8 mouse cellular contexts compared by ENCODE assay signal in genomic region chr1:131964100-131964499, GRCm38 (mm10). TPM values are rescaled to one million over a fixed set of nuclear protein-coding genes. Genes with fewer than 3 reads are reported as not detected.
DNase-seq lines count a peak whose midpoint lies in the region; ATAC-seq and TF ChIP-seq lines count a peak whose summit lies in the region.

No protein-coding gene starts in this region.

- H3K9me3 ChIP-seq in MEL (replicated peaks; ENCODE audit: insufficient read depth, low read length) = no peaks in the 10 kb centered on the region
- H3K9me3 ChIP-seq in embryonic facial prominence, embryonic 15.5 days (replicated peaks) = no peaks in the 10 kb centered on the region
- no peaks in the 10 kb centered on the region for H3K9me3 ChIP-seq in liver, embryonic 15.5 days (replicated peaks)

- H3K79me2 ChIP-seq in MEL (ENCODE audit: control insufficient read depth, insufficient read depth, low read length, poor library complexity) = peaks cover 58% of the 10 kb centered on the region

- no peak for TF ChIP-seq POLR2A in MEL (IDR thresholded peaks at IDR 0.05; ENCODE audit: control insufficient read depth in 1 of 2, insufficient read depth in 1 of 2, low read depth in 1 of 2, low read length in 2 of 2, poor library complexity in 1 of 2)

- no peaks in the 10 kb centered on the region for H3K27me3 ChIP-seq in MEL (ENCODE audit: control insufficient read depth in 1 of 2, insufficient read depth in 2 of 2, low read length in 2 of 2)
- peaks cover 26% of the 10 kb centered on the region for H3K27me3 ChIP-seq in embryonic facial prominence, embryonic 15.5 days
- H3K27me3 ChIP-seq in liver, embryonic 15.5 days = peaks cover 68% of the 10 kb centered on the region

- no peak for ATAC-seq in embryonic facial prominence, embryonic 15.5 days (ENCODE audit: insufficient number of reproducible peaks, low FRiP score, low TSS enrichment, low read depth)
- ATAC-seq in liver, embryonic 15.5 days (ENCODE audit: insufficient read depth) = no peak

- H3K9ac ChIP-seq in MEL (ENCODE audit: control insufficient read depth, low read depth, low read length, poor library complexity, severe bottlenecking) = peak overlapping the region; percentile 74
- no peak overlapping the region for H3K9ac ChIP-seq in embryonic facial prominence, embryonic 15.5 days
- no peak overlapping the region for H3K9ac ChIP-seq in liver, embryonic 15.5 days

- H3K27ac ChIP-seq in MEL (ENCODE audit: control insufficient read depth, low read depth, low read length) = peak overlapping the region; percentile 76
- H3K27ac ChIP-seq in embryonic facial prominence, embryonic 15.5 days (replicated peaks) = no peak overlapping the region
- H3K27ac ChIP-seq in liver, embryonic 15.5 days (replicated peaks) = no peak overlapping the region

- WGBS in embryonic facial prominence, embryonic 15.5 days = 45% methylated on average over 5 of the region's 5 CpGs
- whole genome bisulfite sequencing in liver, embryonic 15.5 days (ENCODE audit: insufficient replicate concordance) = 19% methylated on average over 5 of the region's 5 CpGs

- no peak for TF ChIP-seq RAD21 in MEL (IDR thresholded peaks at IDR 0.05; ENCODE audit: low read depth, low read length)

- peak overlapping the region; percentile 99 for H3K4me2 ChIP-seq in embryonic facial prominence, embryonic 15.5 days (replicated peaks)
- peak overlapping the region; percentile 77 for H3K4me2 ChIP-seq in liver, embryonic 15.5 days

- TF ChIP-seq CTCF in MEL (IDR thresholded peaks at IDR 0.05 in 2 of 3, conservative IDR thresholded peaks at IDR 0.05 in 1 of 3; ENCODE audit: control insufficient read depth in 1 of 3, insufficient read depth in 1 of 3, low read depth in 2 of 3, low read length in 3 of 3, poor library complexity in 1 of 3, severe bottlenecking in 1 of 3) = no peak

- TF ChIP-seq EP300 in MEL (IDR thresholded peaks at IDR 0.05; ENCODE audit: low read depth in 1 of 2, low read length in 2 of 2) = peak in 1 of 2 experiments; percentile 31; a peak in 1 of 4 replicates

- peak overlapping the region; percentile 69 to 93 for H3K4me3 ChIP-seq in MEL (ENCODE audit: control insufficient read depth in 1 of 2, insufficient read depth in 1 of 2, low read depth in 2 of 2, low read length in 2 of 2)
- peak overlapping the region; percentile 74 for H3K4me3 ChIP-seq in embryonic facial prominence, embryonic 15.5 days (replicated peaks)
- H3K4me3 ChIP-seq in liver, embryonic 15.5 days (replicated peaks) = peak overlapping the region; percentile 63

- H3K36me3 ChIP-seq in MEL (ENCODE audit: control insufficient read depth in 1 of 2, insufficient read depth in 2 of 2, low read length in 2 of 2) = peaks cover under 1 to 36% of the 10 kb centered on the region in 2 experiments; a peak in 3 of 4 replicates
- H3K36me3 ChIP-seq in embryonic facial prominence, embryonic 15.5 days = no peaks in the 10 kb centered on the region
- no peaks in the 10 kb centered on the region for H3K36me3 ChIP-seq in liver, embryonic 15.5 days (replicated peaks)

- DNase-seq in MEL (ENCODE audit: low read depth, low spot score) (no peak), adipocyte (ENCODE audit: low spot score) (no peak)
- DNase-seq in heart, postnatal 36 days = peak; percentile 37
- no peak for DNase-seq in B cell, adult 2 months
- no peak for DNase-seq in gastrocnemius, adult 18-20 months (ENCODE audit: low spot score)
- DNase-seq in adrenal gland, postnatal 14 days = no peak

- H3K4me1 ChIP-seq in MEL (ENCODE audit: control insufficient read depth in 1 of 2, insufficient read depth in 2 of 2, low read length in 2 of 2) = peaks cover 24 to 25% of the 10 kb centered on the region in 2 experiments
- H3K4me1 ChIP-seq in embryonic facial prominence, embryonic 15.5 days = peaks cover 17% of the 10 kb centered on the region
- H3K4me1 ChIP-seq in liver, embryonic 15.5 days (replicated peaks) = peaks cover 29% of the 10 kb centered on the region

- intact Hi-C loops in heart, postnatal 36 days (cut with DNase I) = no loop called here

TF ChIP-seq in MEL, 35 proteins besides CTCF, POLR2A, EP300 and RAD21:
- TF ChIP-seq E2F4 (IDR thresholded peaks at IDR 0.05; ENCODE audit: borderline replicate concordance, low read depth, low read length) (no peak), MYC (IDR thresholded peaks at IDR 0.05; ENCODE audit: low read depth, low read length) (no peak), GABPA (IDR thresholded peaks at IDR 0.05; ENCODE audit: low read depth, low read length) (no peak), BHLHE40 (IDR thresholded peaks at IDR 0.05; ENCODE audit: borderline replicate concordance, low read depth, low read length) (no peak), USF2 (IDR thresholded peaks at IDR 0.05; ENCODE audit: borderline replicate concordance in 1 of 2, insufficient read depth in 1 of 2, low read depth in 1 of 2, low read length in 2 of 2) (no peak), KAT2A (conservative IDR thresholded peaks at IDR 0.05; ENCODE audit: low read depth, low read length) (no peak), ZNF384 (IDR thresholded peaks at IDR 0.05; ENCODE audit: low read depth, low read length) (no peak), SIN3A (IDR thresholded peaks at IDR 0.05; ENCODE audit: low read length) (no peak), ZKSCAN1 (IDR thresholded peaks at IDR 0.05; ENCODE audit: low read depth, low read length) (no peak), POLR2AphosphoS2 (IDR thresholded peaks at IDR 0.05; ENCODE audit: low read length) (no peak), TAL1 (IDR thresholded peaks at IDR 0.05; ENCODE audit: low read length) (no peak), MEF2A (IDR thresholded peaks at IDR 0.05; ENCODE audit: extremely low read depth, insufficient replicate concordance, low read depth, low read length, poor library complexity, severe bottlenecking) (no peak), MAX (IDR thresholded peaks at IDR 0.05; ENCODE audit: low read length) (peak; percentile 60; the same call in 1 of the 2 replicates), ZC3H11A (IDR thresholded peaks at IDR 0.05; ENCODE audit: low read depth, low read length) (no peak), ZMIZ1 (IDR thresholded peaks at IDR 0.05; ENCODE audit: low read depth, low read length) (no peak), CHD1 (IDR thresholded peaks at IDR 0.05; ENCODE audit: low read depth, low read length) (no peak; the same call in 1 of the 2 replicates), CHD2 (IDR thresholded peaks at IDR 0.05; ENCODE audit: low read length) (no peak), NRF1 (IDR thresholded peaks at IDR 0.05; ENCODE audit: insufficient read depth, low read depth, low read length, poor library complexity, severe bottlenecking) (no peak), RCOR1 (IDR thresholded peaks at IDR 0.05; ENCODE audit: low read depth, low read length) (no peak), MAFK (IDR thresholded peaks at IDR 0.05; ENCODE audit: borderline replicate concordance, low read depth, low read length) (no peak), MYB (IDR thresholded peaks at IDR 0.05; ENCODE audit: low read depth, low read length) (no peak), GATA1 (IDR thresholded peaks at IDR 0.05; ENCODE audit: low read depth, low read length) (peak; percentile 37; the same call in 1 of the 2 replicates), TCF12 (IDR thresholded peaks at IDR 0.05; ENCODE audit: low read depth, low read length) (0 out of 2 replicates have a peak, but pooled peaks have one; percentile 28), JUND (IDR thresholded peaks at IDR 0.05; ENCODE audit: low read depth, low read length) (no peak), TBP (IDR thresholded peaks at IDR 0.05; ENCODE audit: low read depth, low read length) (no peak), SMC3 (IDR thresholded peaks at IDR 0.05; ENCODE audit: low read depth, low read length) (no peak), USF1 (IDR thresholded peaks at IDR 0.05; ENCODE audit: low read depth, low read length) (0 out of 2 replicates have a peak, but pooled peaks have one; percentile 12), ETS1 (IDR thresholded peaks at IDR 0.05; ENCODE audit: low read depth, low read length) (peak; percentile 41; the same call in 1 of the 2 replicates)
TF ChIP-seq in MEL: peak in this region for 5.

RNA-seq across cellular contexts. Expression of gene Slc45a3, which starts 1.3 kb away (rescaled TPM):
- total RNA-seq in MEL (2012; rRNA removed) = 34.1 and 40.7 TPM in 2 replicates
- 10 to 100 TPM in 1 of 2 experiments, not detected in 1; 15.6 TPM for polyA plus RNA-seq in MEL (2012; ENCODE audit: insufficient read depth in 1 of 2, insufficient read length in 2 of 2, low read depth in 1 of 2, low replicate concordance in 2 of 2, missing spikeins in 1 of 2)
- 12.6 and 13.3 TPM in 2 replicates for polyA plus RNA-seq in embryonic facial prominence, embryonic 15.5 days (2015; fragmentation: Nextera tagmentation; extraction: Ambion mirVana)
- 1 to 10 TPM; 4.2 to 4.3 TPM for total RNA-seq in heart, postnatal 36 days (2021)
- polyA plus RNA-seq in liver, embryonic 15.5 days (2015; fragmentation: Nextera tagmentation; extraction: Ambion mirVana) = 2.6 and 3.1 TPM in 2 replicates
- total RNA-seq in gastrocnemius, adult 18-20 months (2021) = 1 to 10 TPM; 1.4 to 2.2 TPM
- total RNA-seq in adrenal gland, postnatal 14 days (2021) = 15.5 and 18.3 TPM in 2 replicates

RNA-seq across cellular contexts. Expression of gene Elk4, which starts 43.3 kb away (rescaled TPM):
- 18.8 and 19.4 TPM in 2 replicates for total RNA-seq in MEL (2012; rRNA removed)
- polyA plus RNA-seq in MEL (2012; ENCODE audit: insufficient read depth in 1 of 2, insufficient read length in 2 of 2, low read depth in 1 of 2, low replicate concordance in 2 of 2, missing spikeins in 1 of 2) = 100 to 1,000 TPM in 1 of 2 experiments, 10 to 100 TPM in 1; 20.3 to 191 TPM
- polyA plus RNA-seq in embryonic facial prominence, embryonic 15.5 days (2015; fragmentation: Nextera tagmentation; extraction: Ambion mirVana) = 23.0 and 29.2 TPM in 2 replicates
- 10 to 100 TPM; 91.5 to 91.8 TPM for total RNA-seq in heart, postnatal 36 days (2021)
- 7.9 and 10.1 TPM in 2 replicates for polyA plus RNA-seq in liver, embryonic 15.5 days (2015; fragmentation: Nextera tagmentation; extraction: Ambion mirVana)
- total RNA-seq in gastrocnemius, adult 18-20 months (2021) = 10 to 100 TPM; 70.3 to 82.8 TPM
- 116 and 135 TPM in 2 replicates for total RNA-seq in adrenal gland, postnatal 14 days (2021)

RNA-seq across cellular contexts. Expression of gene Nucks1, which starts 53.8 kb away (rescaled TPM):
- total RNA-seq in MEL (2012; rRNA removed) = 113 and 121 TPM in 2 replicates
- polyA plus RNA-seq in MEL (2012; ENCODE audit: insufficient read depth in 1 of 2, insufficient read length in 2 of 2, low read depth in 1 of 2, low replicate concordance in 2 of 2, missing spikeins in 1 of 2) = 10 to 100 TPM; 53.7 to 84.0 TPM
- 60.5 and 67.0 TPM in 2 replicates for polyA plus RNA-seq in embryonic facial prominence, embryonic 15.5 days (2015; fragmentation: Nextera tagmentation; extraction: Ambion mirVana)
- total RNA-seq in heart, postnatal 36 days (2021) = 10 to 100 TPM; 52.1 to 58.6 TPM
- polyA plus RNA-seq in liver, embryonic 15.5 days (2015; fragmentation: Nextera tagmentation; extraction: Ambion mirVana) = 25.7 and 27.2 TPM in 2 replicates
- total RNA-seq in gastrocnemius, adult 18-20 months (2021) = 10 to 100 TPM; 65.8 to 72.3 TPM
- total RNA-seq in adrenal gland, postnatal 14 days (2021) = 124 and 135 TPM in 2 replicates

Comparison
In these comparisons a context has a peak if more than half of its experiments do, and no peak if none do; other contexts are left out.
1. DNase-seq: peak in heart, postnatal 36 days (2 of 2); none in MEL (single experiment), B cell, adult 2 months (0 of 2), gastrocnemius, adult 18-20 months (single experiment), adipocyte (single experiment) and adrenal gland, postnatal 14 days (single experiment).
2. Peak in every context shown above with its lines, with median percentiles within 50 percentile points of each other: H3K4me3 ChIP-seq.